Mouse (Mus musculus) right cerebral cortex, postnatal 4 days (tissue): ENCODE data around the gene Plch2.
A peak's percentile ranks its signal among the peaks of the same experiment; 100 is the strongest.

ENCODE experiments used
- DNase-seq: peaks from one replicate; pipeline ENCODE4 v3.0.0-alpha.2; 2022

Plch2 gene

GRCm38 (mm10) chr4:154983767-154984166 is 72.8 kb downstream of the Plch2 start:
- DNase-seq, result no peak

DNA sequence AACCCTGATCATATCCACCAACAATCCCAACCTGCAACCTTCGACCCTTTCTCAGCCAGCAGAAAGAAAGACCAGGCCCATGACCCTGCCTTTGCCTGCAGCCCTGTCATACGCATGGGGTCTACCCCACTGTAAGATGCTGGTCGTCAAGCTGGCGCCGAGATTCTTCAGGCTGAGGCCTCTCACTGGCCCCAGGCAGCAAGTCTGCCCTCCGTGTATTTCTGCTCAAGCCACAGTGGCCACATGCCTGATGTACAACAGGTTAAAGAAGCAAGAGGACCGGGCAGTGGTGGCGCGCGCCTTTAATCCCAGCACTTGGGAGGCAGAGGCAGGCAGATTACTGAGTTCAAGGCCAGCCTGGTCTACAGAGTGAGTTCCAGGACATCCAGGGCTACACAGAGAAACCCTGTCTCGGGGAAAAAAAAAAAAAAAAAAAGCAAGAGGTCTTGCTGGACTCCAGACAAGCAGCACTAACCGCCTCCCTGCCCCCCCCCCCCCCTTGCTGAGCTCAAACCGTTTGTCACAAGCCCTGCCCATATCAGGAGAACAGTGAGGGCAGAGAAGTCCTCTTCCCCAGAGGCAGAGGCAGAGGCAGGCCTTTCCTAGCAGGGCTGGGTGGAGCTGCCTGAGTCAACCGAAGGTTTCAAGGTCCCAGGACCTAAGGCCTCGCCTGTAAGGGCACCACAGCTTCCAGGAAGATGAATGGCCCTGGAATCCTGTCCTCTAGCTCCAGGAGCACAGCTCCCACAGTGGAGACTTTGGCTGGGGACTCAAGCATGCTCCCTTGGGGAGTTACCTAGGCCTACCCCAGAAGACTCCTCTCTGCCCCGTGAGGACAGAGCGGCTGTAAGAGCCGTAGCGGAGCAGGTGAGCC is 74.1 kb downstream of the Plch2 start:
- DNase-seq, result no peak

GRCm38 (mm10) chr4:154981530-154981929 is 75.1 kb downstream of the Plch2 start:
- peak; percentile 80 for DNase-seq

DNA sequence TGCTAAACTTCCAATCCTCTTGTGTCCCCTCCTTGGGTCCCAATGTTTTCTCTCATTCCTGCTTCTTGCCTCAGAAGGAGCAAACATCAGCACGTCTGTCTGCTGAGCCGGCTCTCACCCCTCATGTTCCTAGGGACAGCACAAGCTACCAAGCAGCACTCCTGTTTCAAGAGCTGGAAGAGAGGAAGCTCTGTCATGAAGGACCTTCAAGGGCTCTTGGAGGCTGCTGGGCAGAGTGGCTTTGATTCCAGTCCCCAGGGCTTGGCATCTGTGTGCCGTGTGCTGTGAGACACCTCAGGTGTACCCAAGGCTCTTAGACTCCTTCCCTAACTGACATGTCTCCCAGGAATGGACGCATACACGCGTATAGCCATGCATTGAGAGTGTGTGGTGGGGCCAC is 75.5 kb downstream of the Plch2 start:
- DNase-seq, result no peak

DNA sequence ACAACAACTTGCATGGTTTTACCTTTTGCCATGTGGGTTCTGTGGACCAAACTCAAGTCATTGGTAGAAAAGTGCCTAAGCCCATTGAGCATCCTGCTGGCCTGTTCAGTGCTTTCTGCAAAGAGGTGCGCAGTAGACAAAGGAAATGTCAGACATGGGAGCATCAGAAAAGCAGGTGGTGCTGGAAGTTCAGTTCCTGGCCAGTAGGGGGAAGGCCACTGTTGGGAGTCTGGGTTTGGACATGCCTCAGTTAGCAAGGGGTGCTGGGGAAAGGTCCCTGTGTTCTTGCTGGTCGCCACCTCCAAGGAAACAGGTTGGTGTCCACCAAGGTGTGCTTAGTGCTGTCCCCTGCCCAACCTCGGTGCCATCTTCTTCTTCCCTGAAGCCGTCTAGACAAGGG is 76.5 kb downstream of the Plch2 start:
- no peak for DNase-seq

DNA sequence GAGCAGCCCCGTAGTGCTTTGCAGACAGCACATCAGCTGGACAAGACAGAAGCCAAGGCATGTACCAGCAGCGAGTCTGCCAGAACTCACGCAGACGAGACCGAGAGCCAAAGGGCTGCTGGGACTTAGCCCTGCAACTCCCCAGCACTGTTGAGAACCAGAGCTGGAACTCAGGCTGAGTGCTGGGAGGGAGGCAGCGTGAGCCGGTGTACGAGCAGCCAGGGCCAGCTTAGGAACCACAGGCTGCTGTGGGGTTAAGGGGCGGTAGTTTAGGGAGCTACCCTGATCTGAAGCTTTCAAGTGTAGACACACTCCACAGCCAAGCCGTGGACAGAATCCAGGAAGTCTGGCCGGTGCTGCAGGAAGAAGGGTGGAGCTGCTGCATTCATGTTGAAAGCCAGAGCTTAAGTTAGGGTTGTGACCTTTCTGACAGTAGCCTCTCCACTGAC is 82.4 kb downstream of the Plch2 start:
- DNase-seq, result no peak

DNA sequence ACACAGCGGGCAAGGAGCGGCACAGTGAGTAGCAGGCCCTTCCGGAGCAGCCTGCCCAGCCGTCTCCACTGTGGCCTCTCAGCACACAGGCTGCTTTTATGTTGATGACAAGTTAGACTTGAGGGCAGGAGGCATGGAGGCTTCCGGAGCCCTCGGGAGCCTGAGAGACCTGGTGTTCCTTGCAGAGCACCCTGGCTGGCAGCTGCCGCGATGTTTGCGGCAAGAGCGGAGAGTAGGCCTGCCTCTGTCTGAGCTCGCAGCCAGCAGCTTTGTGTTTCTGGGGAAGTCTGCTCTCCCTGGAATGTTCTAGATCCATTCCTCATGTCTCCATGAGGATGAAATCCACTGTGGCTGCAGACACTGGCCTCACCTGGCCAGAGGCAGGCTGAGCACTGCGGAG is 84.0 kb downstream of the Plch2 start:
- DNase-seq, result no peak

- peak; percentile 72 for DNase-seq
These were observed 89.4 kb downstream of the Plch2 start for GRCm38 (mm10) chr4:154967173-154967572.

GRCm38 (mm10) chr4:154965856-154966255 is 90.7 kb downstream of the Plch2 start:
- no peak for DNase-seq

DNA sequence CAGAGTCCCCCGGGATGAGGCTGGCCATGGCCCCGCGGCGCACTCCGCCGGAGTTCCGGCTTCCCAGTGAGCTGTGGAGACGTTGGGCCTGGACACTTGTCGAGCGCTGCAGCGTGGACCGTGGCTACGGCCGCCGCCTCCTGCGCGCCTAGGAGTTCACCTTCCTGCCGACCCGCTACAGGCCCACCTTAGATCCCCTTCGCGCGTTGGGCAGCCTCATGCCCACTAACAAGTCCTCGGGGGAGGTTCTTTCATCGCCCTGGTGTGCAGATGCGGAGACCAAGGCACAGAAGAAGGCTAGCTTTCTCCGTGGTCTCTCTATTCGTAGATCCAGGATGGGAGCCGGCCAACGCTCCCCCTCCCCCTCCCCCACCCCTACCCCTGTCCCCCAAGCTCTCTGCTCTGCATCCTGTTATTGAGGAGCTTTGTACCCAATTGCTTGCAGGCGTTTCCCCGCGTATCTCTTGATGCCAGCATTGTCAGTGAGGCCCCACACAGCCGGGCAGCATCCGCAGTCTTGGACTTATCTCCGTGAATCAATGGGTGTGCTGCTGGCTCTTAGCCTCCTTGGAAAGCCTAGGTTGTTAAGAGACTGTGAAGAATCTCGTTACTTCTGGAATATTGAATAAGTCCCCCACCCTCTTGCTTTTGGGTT is 91.9 kb downstream of the Plch2 start:
- no peak for DNase-seq

DNA sequence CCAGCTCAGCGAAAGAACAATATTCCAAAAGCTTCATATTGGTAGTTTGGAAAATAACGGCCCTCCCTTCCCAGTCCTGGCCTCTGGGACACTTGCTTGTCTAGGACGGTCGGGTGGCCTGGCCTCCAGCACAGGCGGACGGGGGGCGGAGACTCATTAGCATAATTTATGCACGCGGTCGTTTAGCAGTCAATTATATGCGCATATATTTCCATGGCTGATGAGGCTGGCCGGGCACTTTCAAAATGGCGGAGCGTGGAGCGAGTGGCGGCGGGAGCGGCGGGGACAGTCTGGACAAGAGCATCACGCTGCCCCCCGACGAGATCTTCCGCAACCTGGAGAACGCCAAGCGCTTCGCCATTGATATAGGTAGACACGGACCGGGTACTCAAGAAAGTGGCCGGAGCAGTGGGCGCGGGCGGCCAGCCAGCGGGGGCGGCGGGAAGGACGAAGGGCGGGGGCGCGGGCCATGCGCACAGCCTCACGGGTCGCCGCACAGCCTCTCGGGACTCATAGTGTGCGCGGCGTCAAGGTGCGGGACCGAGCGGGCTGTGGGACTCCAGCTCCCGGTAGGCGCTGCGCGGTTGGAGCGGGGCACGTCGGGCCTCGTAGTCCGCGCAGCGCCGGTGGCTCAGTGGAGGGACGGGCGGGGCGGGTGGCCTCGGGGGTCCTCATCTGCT is 92.5 kb downstream of the Plch2 start, which contains the start of gene Pank4:
Gene Pank4 (plus strand): TSS at position 223 of the 680 bp plus-strand sequence.
- peak; percentile 87 for DNase-seq

- DNase-seq, result no peak
These were observed 93.3 kb downstream of the Plch2 start for GRCm38 (mm10) chr4:154963190-154963836.

GRCm38 (mm10) chr4:154962683-154963082 is 93.9 kb downstream of the Plch2 start:
- DNase-seq, result no peak

GRCm38 (mm10) chr4:154961911-154962310 is 94.7 kb downstream of the Plch2 start:
- no peak for DNase-seq

GRCm38 (mm10) chr4:154961226-154961738 is 95.3 kb downstream of the Plch2 start:
- peak; percentile 38 for DNase-seq

GRCm38 (mm10) chr4:154960690-154961225 is 95.8 kb downstream of the Plch2 start, which contains the start of gene Hes5:
Gene Hes5, plus strand, starts transcription at chr4:154960923.
- peak; percentile 65 for DNase-seq

- DNase-seq, result no peak
These were observed 96.4 kb downstream of the Plch2 start for GRCm38 (mm10) chr4:154960021-154960689.

DNA sequence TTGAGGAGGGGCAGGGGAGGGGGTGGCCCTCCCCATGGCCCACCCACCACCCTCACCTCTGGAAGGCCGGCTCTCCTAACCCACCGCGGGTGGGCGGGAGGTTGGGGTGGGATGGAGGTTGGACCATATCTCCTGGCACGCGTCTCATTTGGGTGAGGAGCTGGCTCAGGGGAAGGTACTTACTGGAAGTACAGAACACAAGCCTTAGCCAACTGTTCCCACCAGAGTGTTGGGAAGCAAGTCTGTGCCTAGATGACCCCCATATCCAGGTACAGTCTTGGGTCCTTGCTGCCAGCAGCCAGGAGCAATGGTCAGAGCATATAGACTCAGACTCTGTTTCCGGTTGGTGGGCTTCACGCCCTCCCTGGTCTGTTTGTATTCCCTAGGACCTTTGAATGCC is 98.0 kb downstream of the Plch2 start:
- DNase-seq, result no peak

GRCm38 (mm10) chr4:154958171-154958570 is 98.4 kb downstream of the Plch2 start:
- DNase-seq, result peak; percentile 75

DNA sequence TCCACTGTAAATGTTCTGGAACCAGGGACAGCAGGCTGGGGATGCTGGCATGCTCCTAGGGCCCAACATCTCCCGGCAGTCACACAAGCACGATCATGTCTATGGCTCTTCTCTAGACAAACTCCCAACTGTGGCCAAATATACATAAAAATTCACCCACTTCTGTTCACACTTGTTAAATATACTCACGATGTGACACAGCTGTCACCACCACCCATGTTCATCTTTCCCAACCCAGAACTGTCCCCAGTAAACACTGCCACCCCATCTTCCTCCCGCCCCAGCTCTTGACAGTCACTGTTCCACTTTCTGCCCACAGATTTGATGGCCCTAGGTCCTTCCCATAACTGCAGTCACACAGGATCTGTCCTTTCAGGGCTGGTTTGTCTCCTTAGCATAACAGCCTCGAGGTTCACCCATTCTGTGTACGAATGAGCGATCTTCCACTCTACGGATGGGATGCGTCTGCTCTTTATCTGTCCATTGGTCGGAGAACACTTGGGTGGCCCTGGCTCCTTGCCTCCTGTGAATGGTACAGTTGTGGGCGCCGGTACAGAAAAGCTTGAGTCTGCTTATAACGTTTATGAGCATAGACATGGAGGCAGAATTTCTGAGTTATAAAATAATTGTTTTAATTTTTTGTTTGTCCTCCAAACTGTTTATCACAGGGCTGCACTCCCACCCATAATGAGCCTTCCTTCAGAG is 99.1 kb downstream of the Plch2 start:
- DNase-seq, result no peak

GRCm38 (mm10) chr4:154956604-154957003 is 100.0 kb downstream of the Plch2 start:
- DNase-seq, result no peak
